Mouse (Mus musculus) spleen, adult 12 weeks (tissue): Measurements from ENCODE around the gene Gemin6.
"Not testable (repeated sequence)": the region's sequence is repeated elsewhere in the genome, so short reads cannot be mapped to it uniquely, and the experiment has no call there.

Experiments
- DNase-seq: peaks from one replicate; pipeline ENCODE4 v3.0.0; 2022; ENCODE audit warnings: low spot score

The Gemin6 gene

DNA sequence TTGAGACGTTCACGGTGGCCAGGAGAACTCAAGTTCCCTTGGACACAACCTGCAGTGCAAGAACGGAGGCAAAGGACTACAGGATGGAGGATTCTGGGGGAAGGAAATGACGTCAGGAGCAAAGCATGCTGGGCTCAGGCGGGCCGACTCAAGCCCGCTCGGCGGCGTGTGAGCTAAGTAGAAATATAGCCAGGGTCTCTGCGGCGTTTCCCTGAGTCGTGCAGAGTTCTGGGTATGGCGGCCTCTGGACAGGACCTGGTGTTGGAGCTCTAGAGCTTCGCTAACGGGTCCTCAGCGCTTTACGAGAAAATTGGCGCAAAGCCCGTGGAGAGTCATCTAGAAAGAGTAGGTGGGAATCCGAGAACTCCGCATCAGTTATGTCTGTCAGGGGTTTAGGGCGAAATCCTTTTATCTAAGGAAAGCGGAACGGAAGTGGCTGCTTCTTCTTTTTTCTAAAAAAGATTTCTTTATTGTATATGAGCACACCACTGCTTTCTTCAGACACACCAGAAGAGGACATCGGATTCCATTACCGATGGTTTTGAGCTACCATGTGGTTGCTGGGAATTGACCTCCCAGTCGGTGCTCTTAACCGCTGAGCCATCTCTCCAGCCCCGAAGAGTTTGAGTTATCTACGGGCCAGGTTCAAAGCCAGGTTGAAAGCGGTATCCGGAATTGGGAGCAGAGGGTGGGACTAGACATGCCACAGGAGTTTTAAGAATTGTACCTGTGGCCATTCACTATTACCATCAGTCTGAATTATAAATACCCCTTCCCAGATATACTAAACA, at the start of gene Gemin6:
Gemin6 (plus strand) TSS at position 116 of the 791 bp plus-strand sequence.
- peak; percentile 67 for DNase-seq

DNA sequence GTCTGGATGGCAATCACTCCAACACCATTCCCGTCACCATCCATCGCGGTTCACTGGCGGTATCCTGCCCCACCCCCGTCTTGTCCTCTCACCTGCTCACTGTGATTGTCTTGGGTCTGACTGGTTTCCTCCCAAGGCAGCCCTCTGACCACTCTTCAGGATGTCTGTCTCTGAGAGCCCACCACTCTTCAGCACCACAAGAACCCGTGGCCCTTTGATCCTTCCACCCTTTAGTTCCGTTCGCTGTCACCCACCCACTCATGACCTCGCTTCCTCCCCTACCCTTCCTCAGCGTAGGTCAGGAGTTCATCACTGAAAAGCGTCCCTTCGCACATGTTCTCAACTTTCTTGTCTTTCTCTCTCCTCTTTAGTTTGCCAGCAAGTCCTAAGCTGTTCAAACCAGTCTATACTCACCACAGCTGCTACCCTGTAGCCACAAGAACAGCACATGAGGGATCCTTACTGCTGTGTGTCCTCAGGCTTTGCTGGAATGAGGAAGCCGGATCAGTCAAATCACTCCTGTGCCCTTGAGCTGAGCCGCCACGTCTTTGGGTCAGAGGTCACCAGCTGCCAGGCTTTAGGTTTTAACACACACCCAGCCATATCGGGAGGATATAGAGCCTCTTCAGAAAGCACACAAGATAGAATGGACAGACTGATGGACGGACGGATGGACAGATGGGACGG, 49.4 kb upstream of the Gemin6 start:
- DNase-seq = no peak

DNA sequence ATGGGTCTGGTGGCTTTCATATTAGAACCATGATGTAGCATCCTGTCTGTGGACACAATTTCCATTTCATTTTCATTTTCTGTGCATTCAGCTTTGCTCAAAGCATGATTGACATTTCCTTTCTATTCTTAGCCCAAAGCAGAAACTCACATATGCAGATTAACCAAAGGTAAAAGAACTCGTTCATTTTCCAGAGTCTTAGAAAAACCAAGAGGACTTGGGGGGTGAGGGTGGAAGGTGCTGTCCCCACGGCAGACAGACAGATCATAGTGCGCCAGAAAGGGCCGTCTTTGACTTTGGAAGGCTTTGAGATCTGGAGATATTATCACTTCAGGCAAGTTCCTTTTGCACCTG, 48.9 kb upstream of the Gemin6 start:
- DNase-seq = no peak

DNA sequence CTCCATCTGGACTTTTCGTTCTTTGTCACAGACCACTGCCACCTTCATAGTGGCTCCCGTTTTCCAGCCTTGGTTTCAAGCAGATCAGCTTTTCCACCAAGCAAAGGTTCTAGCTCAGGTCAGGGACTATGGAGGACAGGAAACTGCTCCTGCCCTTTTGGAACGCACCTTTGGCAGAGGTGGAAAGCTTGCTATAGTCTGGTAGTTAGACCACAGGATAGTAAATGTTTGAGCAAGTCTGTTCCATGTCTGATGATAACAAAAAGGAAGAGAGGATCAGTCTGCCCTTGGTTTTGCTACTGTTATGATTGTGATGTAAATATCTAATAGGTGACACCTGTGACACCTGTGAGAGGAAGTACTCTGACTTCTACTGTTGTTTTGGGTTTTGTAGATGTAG, 48.3 kb upstream of the Gemin6 start:
- DNase-seq = no peak

DNA sequence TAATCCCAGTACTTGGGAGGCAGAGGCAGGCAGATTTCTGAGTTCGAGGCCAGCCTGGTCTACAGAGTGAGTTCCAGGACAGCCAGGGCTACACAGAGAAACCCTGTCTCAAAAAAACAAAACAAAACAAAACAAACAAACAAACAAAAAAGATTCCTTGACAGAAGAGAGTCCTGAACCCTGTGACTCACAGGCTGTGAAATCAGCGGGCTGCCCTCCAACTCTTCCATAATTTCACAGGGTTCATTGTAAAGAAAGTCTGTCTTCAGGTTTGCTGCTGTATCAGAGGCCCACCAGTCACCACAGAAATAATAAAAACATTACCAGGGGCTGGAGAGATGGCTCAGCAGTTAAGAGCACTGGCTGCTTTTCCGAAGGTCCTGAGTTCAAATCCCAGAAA, 45.4 kb upstream of the Gemin6 start:
- not testable (repeated sequence) for DNase-seq

DNA sequence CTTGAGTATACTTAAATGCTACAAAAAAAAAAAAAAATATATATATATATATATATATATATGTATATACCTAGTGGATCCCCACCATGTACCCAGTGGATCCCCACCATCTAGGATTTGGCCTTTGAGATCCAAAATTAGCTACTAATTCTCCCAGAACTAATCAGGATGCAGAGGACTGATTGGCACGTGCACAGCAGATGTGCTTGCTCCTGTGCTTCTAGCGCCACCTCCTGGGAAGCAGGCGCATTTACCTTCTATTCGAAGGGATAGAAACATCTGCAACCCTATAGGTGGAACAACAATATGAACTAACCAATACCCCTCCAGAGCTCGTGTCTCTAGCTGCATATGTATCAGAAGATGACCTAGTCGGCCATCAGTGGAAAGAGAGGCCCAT, 44.3 kb upstream of the Gemin6 start:
- peak; percentile 30 for DNase-seq

DNA sequence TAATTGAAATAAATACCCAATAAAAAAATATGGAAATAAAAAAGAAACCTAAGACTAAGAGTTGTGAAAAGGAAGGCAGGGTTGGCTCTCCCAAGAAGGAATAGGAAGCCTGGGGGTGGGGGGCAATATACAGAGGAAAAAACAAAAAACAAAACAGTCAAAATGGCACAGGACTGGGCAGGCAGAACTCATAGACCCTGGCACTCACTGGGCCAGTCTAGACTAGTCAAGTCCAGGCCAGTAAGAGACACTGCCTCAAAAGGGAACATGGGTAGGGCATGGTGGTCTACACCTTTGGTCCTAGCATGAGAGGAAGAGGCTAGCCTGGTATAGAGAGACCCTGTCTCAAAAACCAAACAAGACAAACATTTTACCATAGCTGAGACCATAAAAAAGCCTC, 43.8 kb upstream of the Gemin6 start:
- DNase-seq = no peak

DNA sequence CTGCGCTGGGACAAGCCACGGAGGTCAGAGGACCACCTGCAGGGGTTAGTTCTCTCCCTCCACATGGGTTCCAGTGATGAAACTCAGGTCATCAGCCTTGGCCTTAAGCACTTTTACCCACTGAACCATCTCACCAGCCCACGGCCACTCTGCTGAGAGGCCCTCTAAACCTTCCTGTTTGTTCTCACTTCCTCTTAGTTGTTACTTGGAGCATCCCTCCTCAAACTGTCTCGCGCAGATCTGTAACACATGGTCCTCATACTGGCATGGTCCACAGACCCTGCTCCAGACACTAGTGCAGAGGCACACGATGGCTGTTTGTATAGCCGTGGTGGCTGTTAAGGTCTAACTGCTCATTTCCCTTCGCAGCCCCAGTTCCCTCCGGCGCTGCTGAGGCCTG, 40.6 kb upstream of the Gemin6 start:
- DNase-seq = no peak

DNA sequence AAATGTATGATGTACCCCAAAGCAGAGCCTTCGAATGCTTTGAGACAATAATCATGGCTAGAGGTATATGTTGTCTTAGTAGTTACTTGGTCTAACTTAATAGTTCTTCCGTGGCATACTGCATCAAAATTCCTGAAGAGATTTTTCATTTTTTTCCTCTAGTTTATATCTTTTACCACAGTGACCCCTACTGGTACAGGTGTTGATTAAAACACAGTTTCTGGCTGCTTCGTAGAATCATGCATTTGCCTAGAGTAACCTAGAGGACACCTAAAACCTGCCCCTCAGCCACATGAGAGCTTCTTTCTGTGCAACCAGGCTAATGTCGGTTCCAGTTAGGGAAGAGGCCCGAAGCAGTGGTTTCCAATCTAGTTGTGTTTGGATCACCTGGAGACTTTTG, 31.2 kb upstream of the Gemin6 start:
- no peak for DNase-seq

DNA sequence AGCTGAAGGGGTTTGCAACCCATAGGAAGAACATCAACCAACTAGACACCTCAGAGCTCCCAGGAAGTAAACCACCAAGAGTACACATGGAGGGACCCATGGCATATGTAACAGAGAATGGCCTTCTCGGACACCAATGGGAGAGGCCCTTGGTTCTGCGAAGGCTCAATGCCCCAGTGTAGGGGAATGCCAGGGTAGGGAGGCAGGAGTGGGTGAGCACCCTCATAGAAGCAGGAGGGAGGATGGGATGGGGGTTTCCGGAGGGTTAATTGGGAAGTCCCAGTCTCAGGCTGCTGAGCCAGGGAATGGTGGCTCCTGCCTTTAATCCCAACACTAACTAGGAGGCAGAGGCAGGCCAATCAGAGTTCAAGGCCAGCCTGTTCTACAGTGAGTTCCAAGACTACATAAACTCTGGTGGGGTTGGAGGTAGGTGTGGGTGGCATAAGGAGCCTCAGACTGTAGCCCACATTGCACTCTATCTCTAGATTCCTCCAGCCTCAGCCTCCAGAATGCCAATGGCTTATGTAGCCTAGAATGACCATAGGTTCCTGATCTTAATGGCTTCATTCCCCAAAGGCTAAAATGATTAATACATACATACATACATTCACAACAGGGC, 25.0 kb upstream of the Gemin6 start:
- DNase-seq = no peak

DNA sequence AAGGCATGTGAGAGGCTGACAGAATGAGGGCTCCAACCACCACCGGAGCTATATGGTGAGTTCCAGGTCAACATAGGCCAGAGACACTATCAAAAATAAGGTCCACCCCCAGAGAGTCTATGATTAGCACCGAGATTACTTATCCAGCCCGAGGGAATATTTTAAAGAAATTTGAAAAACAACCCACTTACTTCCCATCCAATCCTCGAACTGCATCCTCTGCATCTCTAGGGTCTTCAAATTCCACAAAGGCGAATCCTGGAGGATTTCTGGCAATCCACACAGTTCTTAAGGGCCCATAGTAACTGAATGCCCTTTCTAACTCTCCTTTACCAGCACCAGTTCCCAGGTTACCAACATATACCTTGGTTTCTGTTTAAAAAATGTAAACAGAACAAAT, 18.6 kb upstream of the Gemin6 start:
- no peak for DNase-seq

DNA sequence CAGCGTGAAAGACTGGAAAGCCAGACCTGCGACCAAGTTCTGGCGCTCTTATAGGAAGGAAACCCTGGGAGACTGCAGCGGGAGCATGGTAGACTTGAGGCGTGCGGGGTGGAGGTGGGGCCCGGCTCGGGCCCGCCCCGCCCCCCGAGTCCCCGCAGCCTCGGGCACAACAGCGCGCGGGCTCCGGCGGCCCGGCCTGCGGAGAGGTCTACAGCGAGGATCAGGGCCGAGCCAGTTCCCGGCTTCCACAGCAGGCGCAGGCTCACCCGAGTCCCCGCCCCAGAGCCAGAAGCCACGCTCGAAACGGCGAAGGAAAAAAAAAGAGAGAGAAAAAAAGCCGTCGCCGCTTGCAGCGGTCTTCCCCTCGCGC, 18.0 kb upstream of the Gemin6 start:
- DNase-seq = no peak

DNA sequence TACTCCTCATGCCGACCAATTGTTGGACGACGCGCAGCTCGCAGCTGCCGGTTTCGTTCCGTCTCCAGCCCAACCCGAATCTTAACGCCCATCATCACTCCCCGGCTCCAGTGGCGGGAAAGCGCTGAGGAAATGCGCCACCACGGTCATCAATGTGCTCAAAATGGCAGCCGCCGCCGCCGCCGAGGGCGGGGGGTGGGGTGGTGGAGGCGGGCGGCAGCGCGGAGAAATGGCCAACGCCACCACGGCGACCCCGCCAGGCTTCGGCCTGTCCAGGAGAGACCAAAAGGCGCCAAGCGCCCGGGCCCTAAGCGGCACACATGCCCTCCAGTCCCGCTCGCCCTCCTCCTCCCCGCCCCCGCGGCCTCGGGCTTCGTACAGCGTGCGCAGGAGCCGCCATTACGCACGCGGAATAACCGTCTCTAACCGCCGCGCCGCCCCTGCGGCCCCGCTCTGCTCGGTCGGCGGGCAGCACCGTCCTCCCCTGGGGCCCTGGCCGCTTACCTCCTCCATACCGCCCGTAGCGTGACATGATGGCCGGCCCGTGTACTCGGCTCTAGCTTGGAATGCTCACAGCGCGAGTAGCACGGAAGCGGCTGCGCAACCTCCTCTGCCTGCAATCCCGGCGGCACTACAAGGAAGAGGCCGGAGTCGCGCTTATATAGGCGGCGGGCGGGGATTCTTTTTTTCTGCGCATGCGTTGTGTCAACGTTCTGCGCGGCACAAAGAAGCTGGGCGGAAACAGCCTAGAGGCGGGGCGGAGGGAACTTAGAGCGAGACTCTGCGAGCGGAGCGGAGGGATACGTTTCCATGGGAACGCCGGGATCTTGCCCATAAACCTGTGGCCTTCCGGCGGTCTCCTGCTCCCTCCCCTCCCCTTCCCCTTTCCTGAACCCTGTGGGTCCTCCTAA, 17.3 kb upstream of the Gemin6 start, which contains the start of the genes Srsf7 and Ttc39d:
Srsf7 (minus strand) TSS at position 637 of the 911 bp plus-strand sequence.
Ttc39d (plus strand) TSS at position 790 of the 911 bp plus-strand sequence.
- DNase-seq = peak; percentile 98

DNA sequence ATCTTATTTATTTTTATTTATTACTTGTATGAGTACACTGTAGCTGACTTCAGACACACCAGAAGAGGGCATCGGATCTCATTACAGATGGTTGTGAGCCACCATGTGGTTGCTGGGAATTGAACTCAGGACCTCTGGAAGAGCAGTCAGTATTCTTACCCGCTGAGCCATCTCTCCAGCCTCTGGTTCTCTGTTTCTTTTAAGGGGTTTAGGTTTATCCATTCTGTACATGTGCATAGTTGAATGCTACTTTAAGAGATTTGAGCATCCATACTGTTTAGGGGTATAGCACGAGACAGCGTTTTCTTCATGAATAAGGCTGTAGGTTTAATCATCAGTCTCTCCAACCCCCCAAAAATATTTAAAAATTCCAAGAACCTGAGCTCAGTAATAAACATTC, 10.2 kb upstream of the Gemin6 start:
- not testable (repeated sequence) for DNase-seq

DNA sequence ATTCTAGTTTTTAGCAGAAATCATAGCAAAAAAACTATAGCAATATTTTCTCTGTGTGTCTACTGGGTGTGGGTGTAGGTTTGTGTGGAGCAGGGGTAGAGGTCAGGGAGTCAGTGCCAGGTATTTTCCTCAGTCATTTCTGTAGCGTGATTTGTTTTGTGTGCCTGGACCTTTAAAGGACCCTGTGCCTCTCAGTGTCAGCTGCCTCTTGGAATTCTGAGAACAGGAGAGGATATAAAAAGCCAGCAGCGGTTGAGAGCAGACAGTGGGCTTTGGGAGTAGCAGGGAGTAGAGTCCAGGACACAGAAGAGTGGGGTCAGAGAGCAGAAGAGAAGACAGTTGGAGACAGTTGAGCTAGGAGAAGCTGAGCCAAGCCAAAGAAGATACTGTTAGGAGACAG, 4.1 kb upstream of the Gemin6 start:
- DNase-seq = no peak

DNA sequence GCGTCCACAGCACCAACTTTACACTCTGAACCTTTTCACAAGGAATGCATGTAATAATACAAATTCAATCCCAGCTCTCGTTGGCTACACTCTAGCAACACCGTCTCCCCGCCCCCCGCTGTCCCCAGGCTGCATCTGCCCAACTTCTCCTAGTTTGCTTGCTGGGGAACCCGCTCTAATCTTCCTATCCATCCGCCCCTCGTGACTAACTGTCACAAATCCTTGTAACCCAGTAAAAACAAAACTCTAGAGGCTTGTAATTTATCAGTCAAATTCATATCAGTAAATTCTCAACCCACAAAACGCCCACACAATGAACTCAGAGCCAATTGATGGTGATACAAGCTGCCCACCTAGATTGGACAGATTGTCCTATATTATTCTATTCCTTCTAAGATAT, 3.0 kb upstream of the Gemin6 start:
- DNase-seq = no peak

DNA sequence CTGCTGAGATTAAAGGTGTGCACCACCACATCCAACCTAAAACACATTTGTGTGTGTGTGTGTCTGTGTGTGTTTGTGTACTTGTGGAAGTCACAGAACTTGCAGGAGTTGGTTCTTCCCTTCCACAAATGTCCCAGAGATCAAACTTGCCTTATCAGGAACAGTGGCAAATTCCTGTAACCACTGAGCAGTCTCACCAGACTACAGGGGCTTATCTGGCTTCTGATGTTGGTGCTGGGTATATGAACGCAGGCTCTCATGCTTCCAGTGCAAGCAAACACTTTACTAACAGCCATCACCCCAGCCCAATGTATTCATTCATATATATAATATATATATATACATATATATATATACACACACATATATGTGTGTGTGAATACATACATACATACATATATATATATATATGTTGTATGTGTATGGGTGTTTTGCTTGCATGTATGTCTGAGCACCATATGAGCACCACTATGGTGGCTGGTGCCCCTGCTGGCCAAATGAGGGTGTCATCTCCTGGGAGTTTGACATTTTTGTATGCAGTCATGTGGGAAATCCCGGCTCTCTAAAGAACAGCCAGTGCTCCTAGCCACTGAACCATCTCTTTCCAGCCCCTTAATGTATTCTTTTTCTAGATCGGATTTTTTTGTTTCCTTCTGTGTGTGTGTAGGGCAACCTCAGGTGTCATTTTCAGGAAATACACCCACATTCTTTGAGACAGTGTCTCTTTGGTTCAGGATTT, 2.2 kb upstream of the Gemin6 start:
- DNase-seq = no peak

DNA sequence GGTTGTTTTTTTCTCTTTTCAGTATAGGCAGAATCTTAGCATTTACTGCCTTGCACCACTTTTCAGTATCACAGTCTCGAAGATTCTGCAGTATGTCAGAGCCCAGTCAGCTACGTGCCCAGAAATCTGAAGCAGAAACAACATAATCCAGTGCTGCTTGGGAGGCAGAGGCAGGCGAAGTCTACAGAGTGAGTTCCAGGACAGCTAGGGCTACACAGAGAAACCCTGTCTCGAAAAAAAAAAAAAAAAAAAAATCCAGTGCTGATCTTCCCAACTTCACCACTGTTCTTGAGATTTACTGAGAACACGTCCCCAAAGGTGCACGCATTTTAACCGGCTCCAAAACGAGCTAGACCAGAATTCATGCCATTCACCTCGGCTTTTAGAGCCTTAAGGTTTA, 412 bp upstream of the Gemin6 start:
- DNase-seq = no peak

DNA sequence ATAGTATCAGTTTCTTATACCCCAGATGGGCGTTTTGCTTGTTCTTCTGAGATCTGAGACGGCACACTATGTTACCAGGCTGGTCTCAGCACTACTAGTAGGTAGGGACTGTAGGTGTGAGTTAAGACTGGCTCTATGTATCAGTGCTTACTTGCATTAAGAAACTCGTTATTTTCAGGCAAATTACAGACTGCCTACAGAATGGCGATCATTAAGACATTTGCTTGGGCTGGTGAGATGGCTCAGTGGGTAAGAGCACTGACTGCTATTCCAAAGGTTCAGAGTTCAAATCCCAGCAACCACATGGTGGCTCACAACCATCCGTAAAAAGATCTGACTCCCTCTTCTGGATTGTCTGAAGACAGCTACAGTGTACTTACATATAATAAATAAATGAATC, 901 bp downstream of the Gemin6 start:
- DNase-seq = not testable (repeated sequence)

DNA sequence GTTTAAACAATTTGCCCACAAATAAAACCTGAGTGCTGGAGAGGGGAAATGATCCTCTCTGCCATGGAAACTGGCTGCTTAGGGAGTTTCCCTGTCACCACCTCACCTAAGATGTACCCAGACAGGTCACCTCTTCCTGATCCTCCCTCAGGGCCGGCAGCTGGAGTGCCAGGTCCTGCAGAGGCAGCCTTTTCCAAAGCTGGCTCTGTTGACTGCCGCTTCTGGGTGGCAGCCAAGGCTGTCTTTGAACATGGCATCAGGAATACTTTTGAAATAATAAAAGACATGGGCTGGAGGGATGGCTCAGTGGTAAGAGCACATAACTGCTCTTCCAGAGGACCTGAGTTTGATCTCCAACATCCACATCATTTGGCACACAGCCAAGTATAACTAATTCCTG, 5.2 kb downstream of the Gemin6 start:
- no peak for DNase-seq

DNA sequence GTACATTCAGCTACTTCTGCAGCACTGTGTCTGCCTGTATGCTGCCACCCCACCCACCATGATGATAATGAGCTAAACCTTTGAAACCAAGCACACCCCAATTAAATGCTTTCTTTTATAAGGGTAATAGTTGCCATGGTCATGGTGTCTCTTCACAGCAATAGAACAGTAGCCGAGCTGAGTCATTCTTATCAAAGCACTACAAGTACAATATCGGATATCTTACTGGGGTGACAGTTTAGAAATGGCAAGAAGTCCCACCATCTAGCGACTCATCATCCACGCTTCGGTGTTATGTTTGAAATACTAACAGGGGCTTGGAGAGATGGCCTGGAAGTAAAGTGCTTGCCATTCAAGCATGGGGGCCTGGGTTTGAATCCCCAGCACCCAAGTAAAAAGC, 9.6 kb downstream of the Gemin6 start:
- no peak for DNase-seq

DNA sequence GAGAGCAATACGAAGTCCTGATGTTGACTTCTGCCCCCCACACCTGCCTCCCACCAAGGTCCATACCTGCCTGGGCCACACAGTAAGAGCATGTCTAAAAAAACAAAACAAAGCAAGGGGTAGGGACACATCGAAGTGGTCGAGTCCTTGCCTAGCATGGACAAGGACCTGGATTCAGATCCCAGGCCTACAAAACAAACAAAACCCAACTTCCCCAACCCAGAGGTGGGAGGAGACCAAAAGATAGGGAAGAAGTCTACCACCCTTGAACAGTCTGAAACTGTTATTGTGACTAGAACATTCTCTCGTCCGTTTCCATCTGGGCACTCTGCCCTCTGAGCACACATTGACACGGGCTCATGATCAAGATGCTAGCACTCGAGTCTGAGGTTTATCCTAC, 10.1 kb downstream of the Gemin6 start:
- no peak for DNase-seq
